Mouse (Mus musculus) myocyte (in vitro differentiated cells): ENCODE results near the gene Polr1a. TPM values are rescaled to one million over a fixed set of nuclear protein-coding genes. Genes with fewer than 3 reads are reported as not detected.

Experiments used
- H3K27me3 ChIP-seq: one replicate; pipeline ENCODE4 v1.6.1; 2011; ENCODE audit not compliant: control insufficient read depth, insufficient read depth, insufficient read length
- H3K36me3 ChIP-seq: one replicate; pipeline ENCODE4 v1.6.1; 2011; ENCODE audit not compliant: control insufficient read depth, insufficient read depth
- H3K4me2 ChIP-seq: one replicate; pipeline ENCODE4 v1.6.1; 2011; ENCODE audit warnings: low read depth, control low read depth
- H3K4me3 ChIP-seq: one replicate; pipeline ENCODE4 v1.5.1; 2011; ENCODE audit warnings: mild to moderate bottlenecking, control low read depth, moderate library complexity
- H3K79me2 ChIP-seq: one replicate; pipeline ENCODE4 v1.6.1; 2011; ENCODE audit not compliant: control insufficient read depth, insufficient read depth
- H3ac ChIP-seq: one replicate; pipeline ENCODE4 v1.6.1; 2011; ENCODE audit not compliant: control insufficient read depth, insufficient read length
- CEBPB ChIP-seq: IDR thresholded peaks from 2 replicates; pipeline ENCODE4 v1.6.1; 2011; ENCODE audit warnings: mild to moderate bottlenecking, moderate library complexity; ENCODE audit not compliant: poor library complexity, insufficient read depth, severe bottlenecking
- E2F4 ChIP-seq: IDR thresholded peaks from one replicate; pipeline ENCODE4 v1.6.1; 2011; ENCODE audit warnings: mild to moderate bottlenecking, control low read depth, moderate library complexity; ENCODE audit not compliant: insufficient read depth
- MAX ChIP-seq: IDR thresholded peaks from one replicate; pipeline ENCODE4 v1.6.1; 2011; ENCODE audit warnings: low read depth, mild to moderate bottlenecking, control low read depth
- MYOD1 ChIP-seq, 3 experiments: IDR thresholded peaks; one replicate each; pipeline ENCODE4 v1.6.1; 2011; ENCODE audit warnings: control low read depth in 2 of 3, low read depth in 2 of 3, mild to moderate bottlenecking in 2 of 3, moderate library complexity in 1 of 3; ENCODE audit not compliant: insufficient read length in 2 of 3, control insufficient read depth in 1 of 3
- MYOG ChIP-seq, 3 experiments: IDR thresholded peaks; one replicate each; pipeline ENCODE4 v1.6.1; 2011; ENCODE audit warnings: control low read depth in 2 of 3, low read depth in 2 of 3, mild to moderate bottlenecking in 2 of 3; ENCODE audit not compliant: insufficient read length in 2 of 3, control insufficient read depth in 1 of 3, insufficient read depth in 1 of 3
- POLR2AphosphoS2 ChIP-seq: IDR thresholded peaks from one replicate; pipeline ENCODE4 v1.6.1; 2011; ENCODE audit warnings: low read depth, control low read depth; ENCODE audit not compliant: insufficient read length
- REST ChIP-seq: IDR thresholded peaks from one replicate; pipeline ENCODE4 v1.6.1; 2011; ENCODE audit warnings: mild to moderate bottlenecking, control low read depth, moderate library complexity; ENCODE audit not compliant: insufficient read depth, insufficient read length
- SRF ChIP-seq: IDR thresholded peaks from one replicate; pipeline ENCODE4 v1.6.1; 2011; ENCODE audit warnings: low read depth; ENCODE audit not compliant: control insufficient read depth, insufficient read length
- TCF12 ChIP-seq: IDR thresholded peaks from one replicate; pipeline ENCODE4 v1.6.1; 2011; ENCODE audit warnings: mild to moderate bottlenecking, control low read depth; ENCODE audit not compliant: poor library complexity, insufficient read depth, severe bottlenecking
- TCF3 ChIP-seq: IDR thresholded peaks from one replicate; pipeline ENCODE4 v1.6.1; 2011; ENCODE audit warnings: low read depth, control low read depth; ENCODE audit not compliant: insufficient read length
- USF1 ChIP-seq: IDR thresholded peaks from one replicate; pipeline ENCODE4 v1.6.1; 2011; ENCODE audit warnings: low read depth, mild to moderate bottlenecking, control low read depth, moderate library complexity
- polyA plus RNA-seq: library from polyadenylated mRNA; unstranded; fragments of >200 nt; fragmentation: generic; extraction: Trizol; gene quantifications from one replicate; pipeline ENCODE4 v1.2.1, GENCODE M21; 2012; ENCODE audit warnings: missing spikeins

Gene Polr1a
- polyA plus RNA-seq, 1 experiment = 32.8 TPM

- no peaks in the 10 kb centered on the region for H3K27me3 ChIP-seq
- no peak overlapping the region for H3ac ChIP-seq
- peak overlapping the region; percentile 28 for H3K4me2 ChIP-seq
- TF ChIP-seq CEBPB (peak; percentile 84), MYOD1 (IDR thresholded peaks at IDR 0.05; ENCODE audit: control insufficient read depth in 1 of 3, insufficient read length in 2 of 3, low read depth in 2 of 3) (no peak)
- no peaks in the 10 kb centered on the region for H3K79me2 ChIP-seq
- H3K36me3 ChIP-seq = no peaks in the 10 kb centered on the region
- no peak overlapping the region for H3K4me3 ChIP-seq
These were observed 98.8 kb downstream of the Polr1a start for GRCm38 (mm10) chr6:72007411-72008212.

- Histone ChIP-seq H3K4me3 (no peak overlapping the region), H3K36me3 (no peaks in the 10 kb centered on the region), H3K4me2 (no peak overlapping the region), H3K79me2 (no peaks in the 10 kb centered on the region), H3ac (no peak overlapping the region), H3K27me3 (no peaks in the 10 kb centered on the region)
- TF ChIP-seq CEBPB (peak; percentile 85), SRF (no peak)
These were observed 99.4 kb downstream of the Polr1a start for GRCm38 (mm10) chr6:72008213-72008655.

DNA sequence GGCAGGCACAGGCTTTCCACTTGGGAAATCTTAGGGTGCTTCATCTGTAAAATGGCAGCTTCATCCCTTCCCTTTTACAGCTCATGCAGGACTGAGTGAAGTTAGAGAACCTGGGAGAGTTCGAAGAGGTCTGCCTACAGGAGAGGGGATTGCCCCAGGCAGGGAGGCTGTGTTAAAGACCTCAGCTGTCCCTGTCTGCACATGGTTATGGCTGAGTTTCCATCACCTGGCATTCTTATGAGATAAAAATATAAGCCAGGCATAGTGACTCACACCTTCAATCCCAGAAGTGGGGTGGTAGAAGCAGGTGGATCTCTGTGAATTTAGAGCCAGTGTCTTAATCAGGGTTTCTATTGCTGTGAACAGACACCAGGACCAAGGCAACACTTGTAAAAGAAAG is 100.6 kb downstream of the Polr1a start:
- Histone ChIP-seq H3K4me2 (no peak overlapping the region), H3K27me3 (no peaks in the 10 kb centered on the region), H3K79me2 (no peaks in the 10 kb centered on the region), H3K4me3 (no peak overlapping the region), H3K36me3 (no peaks in the 10 kb centered on the region), H3ac (no peak overlapping the region)
- TF ChIP-seq MYOG (IDR thresholded peaks at IDR 0.05; ENCODE audit: control insufficient read depth in 1 of 3, insufficient read depth in 1 of 3, insufficient read length in 2 of 3, low read depth in 2 of 3) (peak in 2 of 3 experiments; percentile 15 to 35), POLR2AphosphoS2 (no peak), USF1 (no peak), SRF (no peak), MAX (no peak), MYOD1 (IDR thresholded peaks at IDR 0.05; ENCODE audit: control insufficient read depth in 1 of 3, insufficient read length in 2 of 3, low read depth in 2 of 3) (peak in 1 of 3 experiments; percentile 84), E2F4 (no peak)

DNA sequence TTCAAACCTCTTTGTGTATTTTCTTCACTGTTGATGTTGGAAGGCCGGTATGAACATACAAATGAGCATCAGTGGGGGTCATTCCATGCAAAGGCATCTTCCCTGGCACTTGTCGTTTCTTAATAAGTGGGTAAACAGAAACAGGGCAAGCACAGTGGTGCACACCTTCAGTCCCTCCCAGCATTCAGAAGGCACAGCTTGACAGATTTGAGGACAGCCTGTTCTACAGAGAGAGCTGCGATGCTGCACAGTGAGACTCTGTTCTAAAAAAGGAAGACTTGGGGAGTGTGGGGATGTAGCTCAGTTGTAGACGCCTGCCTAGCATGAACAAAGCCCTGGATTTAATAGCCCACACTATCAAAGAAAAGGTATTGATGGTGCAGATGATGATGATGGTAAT is 105.2 kb downstream of the Polr1a start:
- Histone ChIP-seq H3K27me3 (no peaks in the 10 kb centered on the region), H3K79me2 (no peaks in the 10 kb centered on the region), H3K4me2 (no peak overlapping the region), H3K4me3 (no peak overlapping the region), H3ac (no peak overlapping the region), H3K36me3 (no peaks in the 10 kb centered on the region)
- no peak for TF ChIP-seq USF1
- no peak for TF ChIP-seq POLR2AphosphoS2
- no peak for TF ChIP-seq TCF12
- no peak for TF ChIP-seq MYOG (IDR thresholded peaks at IDR 0.05; ENCODE audit: control insufficient read depth in 1 of 3, insufficient read depth in 1 of 3, insufficient read length in 2 of 3, low read depth in 2 of 3)
- TF ChIP-seq MAX = no peak
- TF ChIP-seq SRF = no peak
- TF ChIP-seq E2F4 = no peak
- no peak for TF ChIP-seq CEBPB
- TF ChIP-seq TCF3 = no peak

- H3K4me2 ChIP-seq = no peak overlapping the region
- H3K79me2 ChIP-seq = no peaks in the 10 kb centered on the region
- no peak overlapping the region for H3K4me3 ChIP-seq
- H3K27me3 ChIP-seq = no peaks in the 10 kb centered on the region
- H3ac ChIP-seq = no peak overlapping the region
- H3K36me3 ChIP-seq = no peaks in the 10 kb centered on the region
- TF ChIP-seq USF1 (no peak), POLR2AphosphoS2 (no peak), REST (no peak), SRF (no peak), MYOD1 (IDR thresholded peaks at IDR 0.05; ENCODE audit: control insufficient read depth in 1 of 3, insufficient read length in 2 of 3, low read depth in 2 of 3) (no peak), CEBPB (peak; percentile 77; the same call in 1 of the 2 replicates)
These were observed 109.2 kb downstream of the Polr1a start for GRCm38 (mm10) chr6:72018052-72018451.

- Histone ChIP-seq H3K4me2 (no peak overlapping the region), H3K4me3 (no peak overlapping the region), H3K36me3 (no peaks in the 10 kb centered on the region), H3K27me3 (no peaks in the 10 kb centered on the region), H3ac (no peak overlapping the region), H3K79me2 (no peaks in the 10 kb centered on the region)
- no peak for TF ChIP-seq MYOD1 (IDR thresholded peaks at IDR 0.05; ENCODE audit: control insufficient read depth in 1 of 3, insufficient read length in 2 of 3, low read depth in 2 of 3)
These were observed 116.6 kb downstream of the Polr1a start for GRCm38 (mm10) chr6:72025497-72025896.
